Mouse (Mus musculus): Measurements from ENCODE around the gene Atp6v1g1.

- no peak for TF ChIP-seq CTCF (IDR thresholded peaks at IDR 0.05; ENCODE audit: borderline replicate concordance, control insufficient read depth, extremely low read depth, insufficient read depth, low read length, poor library complexity)
- TF ChIP-seq POLR2A (IDR thresholded peaks at IDR 0.05; ENCODE audit: control insufficient read depth, extremely low read depth, insufficient read depth, low read length, poor library complexity): no peak
These were observed 50.7 kb downstream of the Atp6v1g1 start for GRCm38 (mm10) chr4:63595259-63595658.

All from thymus, adult 2 months (tissue).